Mouse (Mus musculus) limb, embryonic 11.5 days (tissue): ENCODE results near the gene Lmntd1. TPM values are rescaled to one million over a fixed set of nuclear protein-coding genes. Genes with fewer than 3 reads are reported as not detected.

Source experiments
- ATAC-seq: fragments of 200-750 bp; cut with Nextera tagmentation; 2 replicates; pipeline ENCODE4 v1.8.0; 2017; ENCODE audit warnings: low read depth; ENCODE audit not compliant: insufficient number of reproducible peaks, low FRiP score, low TSS enrichment
- DNase-seq: peaks from one replicate; pipeline ENCODE4 v3.0.0-alpha.2; 2015; ENCODE audit warnings: low spot score
- H3K27ac ChIP-seq: fragments of 300-500 bp; sonication (generic); replicated peaks from 2 replicates; pipeline ENCODE4 v1.5.1; 2014; ENCODE audit warnings: low read depth, mild to moderate bottlenecking, low read length
- H3K27me3 ChIP-seq: fragments of 300-500 bp; sonication (generic); 2 replicates; pipeline ENCODE4 v1.6.1; 2014; ENCODE audit warnings: mild to moderate bottlenecking, low read length, mixed read lengths; ENCODE audit not compliant: control insufficient read depth, insufficient read depth
- H3K36me3 ChIP-seq: fragments of 300-500 bp; sonication (generic); 2 replicates; pipeline ENCODE4 v1.6.1; 2014; ENCODE audit warnings: mild to moderate bottlenecking, low read length, moderate library complexity, mixed read lengths; ENCODE audit not compliant: control insufficient read depth, insufficient read depth
- H3K4me1 ChIP-seq: fragments of 300-500 bp; sonication (generic); 2 replicates; pipeline ENCODE4 v1.6.1; 2014; ENCODE audit warnings: low read length, mixed read lengths; ENCODE audit not compliant: control insufficient read depth, insufficient read depth
- H3K4me2 ChIP-seq: fragments of 300-500 bp; sonication (generic); 2 replicates; pipeline ENCODE4 v1.6.1; 2014; ENCODE audit warnings: low read depth, mild to moderate bottlenecking, moderate library complexity; ENCODE audit not compliant: severe bottlenecking
- H3K4me3 ChIP-seq: fragments of 300-500 bp; sonication (generic); 2 replicates; pipeline ENCODE4 v1.5.1; 2014; ENCODE audit warnings: low read depth, low read length
- H3K9ac ChIP-seq: fragments of 300-500 bp; sonication (generic); 2 replicates; pipeline ENCODE4 v1.6.1; 2014; ENCODE audit warnings: mild to moderate bottlenecking, low read length
- H3K9me3 ChIP-seq: fragments of 300-500 bp; sonication (generic); 2 replicates; pipeline ENCODE4 v1.6.1; 2016; ENCODE audit warnings: low read length; ENCODE audit not compliant: control insufficient read depth
- WGBS: fragments of 180-500 bp; shearing (Covaris S2); extraction: QIAGEN DNeasy Blood & Tissue Kit; methylation state at CpG from one replicate; pipeline ENCODE4 v1.1.7; 2014; 5-methylcytosine and 5-hydroxymethylcytosine counted together
- polyA plus RNA-seq: library from polyadenylated mRNA; unstranded; fragments of >200 nt; fragmentation: Nextera tagmentation; extraction: Ambion mirVana; gene quantifications from 2 replicates; pipeline ENCODE4 v1.2.1, GENCODE M21; 2014

Gene Lmntd1
- polyA plus RNA-seq, 1 experiment from 2014 or later, result 0.37 TPM

- Histone ChIP-seq H3K27me3 (no peaks in the 10 kb centered on the region), H3K4me3 (no peak overlapping the region), H3K9ac (no peak overlapping the region), H3K4me1 (no peaks in the 10 kb centered on the region), H3K36me3 (no peaks in the 10 kb centered on the region), H3K9me3 (no peaks in the 10 kb centered on the region; the same call in 1 of the 2 replicates), H3K27ac (no peak overlapping the region), H3K4me2 (no peak overlapping the region)
- 59% methylated on average over 2 of the region's 2 CpGs for WGBS
- no peak for ATAC-seq
- no peak for DNase-seq
Measured at GRCm38 (mm10) chr6:145651976-145652375, 37.9 kb upstream of the Lmntd1 start.

GRCm38 (mm10) chr6:145640971-145641506 lies 26.9 kb upstream of the Lmntd1 start:
- Histone ChIP-seq H3K4me1 (no peaks in the 10 kb centered on the region), H3K9me3 (no peaks in the 10 kb centered on the region), H3K9ac (no peak overlapping the region), H3K27ac (no peak overlapping the region), H3K36me3 (no peaks in the 10 kb centered on the region), H3K4me3 (no peak overlapping the region), H3K4me2 (no peak overlapping the region), H3K27me3 (no peaks in the 10 kb centered on the region)
- DNase-seq (no peak), ATAC-seq (no peak)
- WGBS, result 84% methylated on average over 4 of the region's 4 CpGs

DNA sequence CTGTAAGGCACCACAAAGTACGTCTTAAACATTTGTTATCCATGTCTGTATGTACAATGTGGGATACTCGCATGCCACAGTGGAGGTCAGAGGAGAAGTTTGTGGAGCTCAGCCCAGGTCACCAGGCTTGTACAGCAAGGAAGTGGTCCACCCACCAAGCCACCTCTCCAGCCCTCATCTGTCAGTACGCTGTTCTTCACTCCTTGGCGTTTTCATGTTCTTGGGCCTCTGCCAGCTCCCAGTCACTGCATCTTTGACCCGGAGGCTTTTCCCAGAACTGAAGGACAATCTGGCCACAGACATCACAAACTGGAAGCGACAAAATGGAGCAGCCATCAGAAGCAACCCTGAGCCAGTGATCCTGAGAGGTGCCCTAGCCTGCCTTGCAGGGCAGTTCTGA lies 24.1 kb upstream of the Lmntd1 start:
- 87% methylated on average over 6 of the region's 6 CpGs for WGBS

DNA sequence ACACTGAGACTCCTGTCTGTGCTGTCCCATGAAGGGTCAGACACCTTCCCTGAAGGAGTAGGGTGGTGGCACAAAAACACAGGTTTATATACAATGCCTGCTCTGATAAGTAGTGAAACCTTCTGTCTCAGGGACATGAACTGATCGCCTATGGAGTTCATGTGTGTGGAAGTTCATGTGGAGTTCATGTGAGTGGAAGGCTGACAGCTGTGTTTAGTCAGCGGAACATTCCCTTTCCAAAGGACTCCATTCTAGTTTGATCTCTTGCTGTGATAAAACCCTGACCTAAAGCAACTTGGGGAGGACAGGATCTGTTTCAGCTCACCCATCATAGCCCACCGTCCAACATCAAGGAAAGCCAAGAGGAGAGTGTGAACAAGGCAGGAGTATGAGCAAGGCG lies 22.6 kb upstream of the Lmntd1 start:
- H3K4me1 ChIP-seq, result no peaks in the 10 kb centered on the region
- no peaks in the 10 kb centered on the region for H3K9me3 ChIP-seq
- H3K36me3 ChIP-seq, result no peaks in the 10 kb centered on the region
- H3K27me3 ChIP-seq, result no peaks in the 10 kb centered on the region
- no peak overlapping the region for H3K4me2 ChIP-seq
- H3K27ac ChIP-seq, result no peak overlapping the region
- ATAC-seq (no peak), DNase-seq (no peak)
- WGBS, result 85% methylated on average over 4 of the region's 4 CpGs
- H3K9ac ChIP-seq, result no peak overlapping the region
- no peak overlapping the region for H3K4me3 ChIP-seq

More for the DNA sequence above, 24.1 kb upstream of the Lmntd1 start:
- Histone ChIP-seq H3K9ac (no peak overlapping the region), H3K27ac (no peak overlapping the region), H3K4me3 (no peak overlapping the region), H3K4me1 (no peaks in the 10 kb centered on the region), H3K9me3 (no peaks in the 10 kb centered on the region), H3K27me3 (no peaks in the 10 kb centered on the region), H3K36me3 (no peaks in the 10 kb centered on the region), H3K4me2 (no peak overlapping the region)
- ATAC-seq (no peak), DNase-seq (no peak)

- H3K27ac ChIP-seq, result no peak overlapping the region
- no peaks in the 10 kb centered on the region for H3K36me3 ChIP-seq
- no peaks in the 10 kb centered on the region for H3K27me3 ChIP-seq
- ATAC-seq, result no peak
- no peak overlapping the region for H3K4me2 ChIP-seq
- no peaks in the 10 kb centered on the region for H3K9me3 ChIP-seq
- no peak overlapping the region for H3K4me3 ChIP-seq
- no peak for DNase-seq
- no peak overlapping the region for H3K9ac ChIP-seq
- WGBS, result 81% methylated on average over 2 of the region's 2 CpGs
- H3K4me1 ChIP-seq, result no peaks in the 10 kb centered on the region
Measured at GRCm38 (mm10) chr6:145634454-145634853, 20.3 kb upstream of the Lmntd1 start.

- 69% methylated on average over 6 of the region's 6 CpGs for WGBS
- Histone ChIP-seq H3K36me3 (no peaks in the 10 kb centered on the region), H3K27ac (no peak overlapping the region), H3K27me3 (no peaks in the 10 kb centered on the region), H3K9ac (no peak overlapping the region), H3K4me2 (no peak overlapping the region), H3K4me1 (no peaks in the 10 kb centered on the region), H3K4me3 (no peak overlapping the region), H3K9me3 (no peaks in the 10 kb centered on the region)
- DNase-seq (no peak), ATAC-seq (no peak)
Measured at GRCm38 (mm10) chr6:145630269-145630668, 16.1 kb upstream of the Lmntd1 start.

DNA sequence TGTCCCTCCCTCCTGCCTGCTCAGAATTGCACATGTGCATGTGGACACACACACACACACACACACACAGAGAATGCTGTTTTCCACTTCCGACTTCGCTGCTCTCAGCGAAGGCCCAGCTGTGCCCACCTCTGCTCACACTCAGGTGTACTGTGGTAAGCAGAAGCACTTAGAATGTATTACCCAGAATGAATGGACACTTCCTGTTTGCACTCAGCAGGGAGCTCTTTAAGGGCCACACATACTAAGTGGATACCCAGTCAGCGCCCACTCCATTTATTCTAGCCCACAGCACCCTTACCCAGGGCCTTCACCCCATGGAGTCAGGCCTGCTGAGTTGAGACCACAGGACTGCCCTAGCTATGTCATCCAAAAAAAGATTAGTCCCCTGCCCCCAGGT lies 9.0 kb upstream of the Lmntd1 start:
- H3K4me1 ChIP-seq, result no peaks in the 10 kb centered on the region
- WGBS, result 89% methylated on average over 4 of the region's 4 CpGs
- H3K27ac ChIP-seq, result no peak overlapping the region
- ATAC-seq, result no peak
- no peaks in the 10 kb centered on the region for H3K9me3 ChIP-seq
- no peak for DNase-seq
- H3K36me3 ChIP-seq, result no peaks in the 10 kb centered on the region
- no peak overlapping the region for H3K4me3 ChIP-seq
- no peak overlapping the region for H3K9ac ChIP-seq
- no peak overlapping the region for H3K4me2 ChIP-seq
- H3K27me3 ChIP-seq, result no peaks in the 10 kb centered on the region

- no peaks in the 10 kb centered on the region for H3K4me1 ChIP-seq
- H3K27me3 ChIP-seq, result no peaks in the 10 kb centered on the region
- H3K27ac ChIP-seq, result no peak overlapping the region
- H3K36me3 ChIP-seq, result no peaks in the 10 kb centered on the region
- WGBS, result 87% methylated on average over 5 of the region's 5 CpGs
- H3K4me2 ChIP-seq, result no peak overlapping the region
- no peak overlapping the region for H3K4me3 ChIP-seq
- H3K9me3 ChIP-seq, result no peaks in the 10 kb centered on the region
- H3K9ac ChIP-seq, result no peak overlapping the region
- ATAC-seq (no peak), DNase-seq (no peak)
Measured at GRCm38 (mm10) chr6:145616402-145617229, 2.5 kb upstream of the Lmntd1 start.
